Mouse (Mus musculus) 3134 (cell line): ENCODE measurements at regions not wholly inside any gene's neighbourhood (a gene's known extent, or its start where the extent isn't known, plus 50 kb on each side); places are given as distances from the start of the nearest gene placed in this dataset.
A peak's percentile ranks its signal among the peaks of the same experiment; 100 is the strongest.

Experiments
- DNase-seq: peaks from one replicate; pipeline ENCODE4 v3.0.0-alpha.2; 2011; ENCODE audit warnings: low spot score; ENCODE audit not compliant: insufficient read length; ENCODE audit errors: extremely low read depth

- no peak for DNase-seq
Measured at GRCm38 (mm10) chr4:83915871-83916270, 390.5 kb downstream of the Ccdc171 start.

GRCm38 (mm10) chr4:83917009-83917408 lies 391.7 kb downstream of the Ccdc171 start:
- peak; percentile 61 for DNase-seq

- no peak for DNase-seq
Measured at GRCm38 (mm10) chr4:83918093-83918492, 392.7 kb downstream of the Ccdc171 start.

GRCm38 (mm10) chr4:83919041-83919440 lies 393.7 kb downstream of the Ccdc171 start:
- no peak for DNase-seq

GRCm38 (mm10) chr4:83925118-83925842 lies 399.9 kb downstream of the Ccdc171 start:
- DNase-seq: no peak

GRCm38 (mm10) chr4:83926195-83926731 lies 400.9 kb downstream of the Ccdc171 start:
- no peak for DNase-seq

GRCm38 (mm10) chr4:83931897-83932654 lies 406.7 kb downstream of the Ccdc171 start:
- DNase-seq: no peak

GRCm38 (mm10) chr4:83941693-83942092 lies 416.3 kb downstream of the Ccdc171 start:
- DNase-seq: peak; percentile 20

GRCm38 (mm10) chr4:83949612-83950011 lies 424.3 kb downstream of the Ccdc171 start:
- DNase-seq: no peak

- no peak for DNase-seq
Measured at GRCm38 (mm10) chr4:83950809-83951409, 425.6 kb downstream of the Ccdc171 start.

- no peak for DNase-seq
Measured at GRCm38 (mm10) chr4:83956252-83956904, 431.0 kb downstream of the Ccdc171 start.

- no peak for DNase-seq
Measured at GRCm38 (mm10) chr4:83957217-83957692, 431.9 kb downstream of the Ccdc171 start.

- no peak for DNase-seq
Measured at GRCm38 (mm10) chr4:83966898-83967297, 441.6 kb downstream of the Ccdc171 start.

- DNase-seq: peak; percentile 55
Measured at GRCm38 (mm10) chr4:83973162-83973561, 447.8 kb downstream of the Ccdc171 start.

- DNase-seq: peak; percentile 70
Measured at GRCm38 (mm10) chr4:83974214-83975012, 449.1 kb downstream of the Ccdc171 start.

- no peak for DNase-seq
Measured at GRCm38 (mm10) chr4:83975569-83975968, 450.2 kb downstream of the Ccdc171 start.

GRCm38 (mm10) chr4:83976067-83976466 lies 450.7 kb downstream of the Ccdc171 start:
- DNase-seq: no peak

- DNase-seq: no peak
Measured at GRCm38 (mm10) chr4:83979088-83979487, 453.7 kb downstream of the Ccdc171 start.

- no peak for DNase-seq
Measured at GRCm38 (mm10) chr4:83984671-83985391, 459.5 kb downstream of the Ccdc171 start.
